Mouse (Mus musculus): ENCODE results near the gene Sertad1. TPM values are rescaled to one million over a fixed set of nuclear protein-coding genes. Genes with fewer than 3 reads are reported as not detected.

The Sertad1 gene
- polyA plus RNA-seq, 1 experiment = 44.6 TPM

GRCm38 (mm10) chr7:27531707-27532106 is 45.0 kb downstream of the Sertad1 start:
- H3K4me3 ChIP-seq = no peak overlapping the region
- H3K79me2 ChIP-seq (ENCODE audit: control insufficient read depth, insufficient read depth) = no peaks in the 10 kb centered on the region
- peaks cover 8% of the 10 kb centered on the region for H3K36me3 ChIP-seq (ENCODE audit: control insufficient read depth, insufficient read depth)
- TF ChIP-seq TCF12 (IDR thresholded peaks at IDR 0.05; ENCODE audit: insufficient read depth, poor library complexity, severe bottlenecking) = no peak
- TF ChIP-seq POLR2A (IDR thresholded peaks at IDR 0.05; ENCODE audit: insufficient read length, low read depth) = no peak
- no peak for TF ChIP-seq MAX (IDR thresholded peaks at IDR 0.05; ENCODE audit: low read depth)
- TF ChIP-seq REST (IDR thresholded peaks at IDR 0.05; ENCODE audit: insufficient read depth, insufficient read length) = no peak
- no peak for TF ChIP-seq CEBPB (IDR thresholded peaks at IDR 0.05; ENCODE audit: insufficient read depth, poor library complexity, severe bottlenecking)
- TF ChIP-seq USF1 (IDR thresholded peaks at IDR 0.05; ENCODE audit: low read depth) = no peak
- no peak for TF ChIP-seq MYOG (IDR thresholded peaks at IDR 0.05; ENCODE audit: control insufficient read depth in 1 of 3, insufficient read depth in 1 of 3, insufficient read length in 2 of 3, low read depth in 2 of 3)
- TF ChIP-seq SRF (IDR thresholded peaks at IDR 0.05; ENCODE audit: control insufficient read depth, insufficient read length, low read depth) = no peak
- TF ChIP-seq TCF3 (IDR thresholded peaks at IDR 0.05; ENCODE audit: insufficient read length, low read depth) = no peak
- no peak for TF ChIP-seq E2F4 (IDR thresholded peaks at IDR 0.05; ENCODE audit: insufficient read depth)
- no peak for TF ChIP-seq POLR2AphosphoS2 (IDR thresholded peaks at IDR 0.05; ENCODE audit: insufficient read length, low read depth)
- TF ChIP-seq MYOD1 (IDR thresholded peaks at IDR 0.05; ENCODE audit: control insufficient read depth in 1 of 3, insufficient read length in 2 of 3, low read depth in 2 of 3) = no peak
- H3K4me2 ChIP-seq (ENCODE audit: low read depth) = peak overlapping the region; percentile 6
- no peak overlapping the region for H3ac ChIP-seq (ENCODE audit: control insufficient read depth, insufficient read length)
- no peaks in the 10 kb centered on the region for H3K27me3 ChIP-seq (ENCODE audit: control insufficient read depth, insufficient read depth, insufficient read length)

GRCm38 (mm10) chr7:27532480-27533050 is 45.9 kb downstream of the Sertad1 start:
- Histone ChIP-seq H3K36me3 (ENCODE audit: control insufficient read depth, insufficient read depth) (peaks cover 8% of the 10 kb centered on the region), H3K27me3 (ENCODE audit: control insufficient read depth, insufficient read depth, insufficient read length) (no peaks in the 10 kb centered on the region), H3K79me2 (ENCODE audit: control insufficient read depth, insufficient read depth) (no peaks in the 10 kb centered on the region), H3K4me2 (ENCODE audit: low read depth) (no peak overlapping the region), H3K4me3 (no peak overlapping the region), H3ac (ENCODE audit: control insufficient read depth, insufficient read length) (no peak overlapping the region)
- TF ChIP-seq MYOG (IDR thresholded peaks at IDR 0.05; ENCODE audit: control insufficient read depth in 1 of 3, insufficient read depth in 1 of 3, insufficient read length in 2 of 3, low read depth in 2 of 3) (peak in 1 of 3 experiments; percentile 59), MAX (IDR thresholded peaks at IDR 0.05; ENCODE audit: low read depth) (no peak), MYOD1 (IDR thresholded peaks at IDR 0.05; ENCODE audit: control insufficient read depth in 1 of 3, insufficient read length in 2 of 3, low read depth in 2 of 3) (peak in 1 of 3 experiments; percentile 50)

GRCm38 (mm10) chr7:27535386-27535785 is 48.7 kb downstream of the Sertad1 start:
- no peak overlapping the region for H3K4me2 ChIP-seq (ENCODE audit: low read depth)
- H3K27me3 ChIP-seq (ENCODE audit: control insufficient read depth, insufficient read depth, insufficient read length) = no peaks in the 10 kb centered on the region
- H3ac ChIP-seq (ENCODE audit: control insufficient read depth, insufficient read length) = no peak overlapping the region
- TF ChIP-seq POLR2AphosphoS2 (IDR thresholded peaks at IDR 0.05; ENCODE audit: insufficient read length, low read depth) = no peak
- TF ChIP-seq MYOG (IDR thresholded peaks at IDR 0.05; ENCODE audit: control insufficient read depth in 1 of 3, insufficient read depth in 1 of 3, insufficient read length in 2 of 3, low read depth in 2 of 3) = no peak
- TF ChIP-seq MAX (IDR thresholded peaks at IDR 0.05; ENCODE audit: low read depth) = no peak
- no peak for TF ChIP-seq TCF3 (IDR thresholded peaks at IDR 0.05; ENCODE audit: insufficient read length, low read depth)
- no peak for TF ChIP-seq E2F4 (IDR thresholded peaks at IDR 0.05; ENCODE audit: insufficient read depth)
- no peak for TF ChIP-seq CEBPB (IDR thresholded peaks at IDR 0.05; ENCODE audit: insufficient read depth, poor library complexity, severe bottlenecking)
- no peak for TF ChIP-seq MYOD1 (IDR thresholded peaks at IDR 0.05; ENCODE audit: control insufficient read depth in 1 of 3, insufficient read length in 2 of 3, low read depth in 2 of 3)
- TF ChIP-seq REST (IDR thresholded peaks at IDR 0.05; ENCODE audit: insufficient read depth, insufficient read length) = no peak
- TF ChIP-seq USF1 (IDR thresholded peaks at IDR 0.05; ENCODE audit: low read depth) = no peak
- TF ChIP-seq TCF12 (IDR thresholded peaks at IDR 0.05; ENCODE audit: insufficient read depth, poor library complexity, severe bottlenecking) = no peak
- no peak for TF ChIP-seq SRF (IDR thresholded peaks at IDR 0.05; ENCODE audit: control insufficient read depth, insufficient read length, low read depth)
- no peak for TF ChIP-seq POLR2A (IDR thresholded peaks at IDR 0.05; ENCODE audit: insufficient read length, low read depth)
- no peak overlapping the region for H3K4me3 ChIP-seq
- H3K79me2 ChIP-seq (ENCODE audit: control insufficient read depth, insufficient read depth) = no peaks in the 10 kb centered on the region
- peaks cover 8% of the 10 kb centered on the region for H3K36me3 ChIP-seq (ENCODE audit: control insufficient read depth, insufficient read depth)

GRCm38 (mm10) chr7:27536618-27537017 is 49.9 kb downstream of the Sertad1 start:
- H3K79me2 ChIP-seq (ENCODE audit: control insufficient read depth, insufficient read depth) = no peaks in the 10 kb centered on the region
- no peak overlapping the region for H3K4me2 ChIP-seq (ENCODE audit: low read depth)
- H3K27me3 ChIP-seq (ENCODE audit: control insufficient read depth, insufficient read depth, insufficient read length) = no peaks in the 10 kb centered on the region
- TF ChIP-seq TCF12 (IDR thresholded peaks at IDR 0.05; ENCODE audit: insufficient read depth, poor library complexity, severe bottlenecking) = no peak
- TF ChIP-seq USF1 (IDR thresholded peaks at IDR 0.05; ENCODE audit: low read depth) = no peak
- no peak for TF ChIP-seq SRF (IDR thresholded peaks at IDR 0.05; ENCODE audit: control insufficient read depth, insufficient read length, low read depth)
- no peak for TF ChIP-seq MYOG (IDR thresholded peaks at IDR 0.05; ENCODE audit: control insufficient read depth in 1 of 3, insufficient read depth in 1 of 3, insufficient read length in 2 of 3, low read depth in 2 of 3)
- TF ChIP-seq REST (IDR thresholded peaks at IDR 0.05; ENCODE audit: insufficient read depth, insufficient read length) = no peak
- TF ChIP-seq POLR2AphosphoS2 (IDR thresholded peaks at IDR 0.05; ENCODE audit: insufficient read length, low read depth) = no peak
- no peak overlapping the region for H3K4me3 ChIP-seq
- peaks cover 8% of the 10 kb centered on the region for H3K36me3 ChIP-seq (ENCODE audit: control insufficient read depth, insufficient read depth)
- H3ac ChIP-seq (ENCODE audit: control insufficient read depth, insufficient read length) = no peak overlapping the region

- Histone ChIP-seq H3K79me2 (ENCODE audit: control insufficient read depth, insufficient read depth) (no peaks in the 10 kb centered on the region), H3K4me2 (ENCODE audit: low read depth) (no peak overlapping the region), H3K27me3 (ENCODE audit: control insufficient read depth, insufficient read depth, insufficient read length) (no peaks in the 10 kb centered on the region), H3K4me3 (no peak overlapping the region), H3ac (ENCODE audit: control insufficient read depth, insufficient read length) (no peak overlapping the region), H3K36me3 (ENCODE audit: control insufficient read depth, insufficient read depth) (peaks cover 8% of the 10 kb centered on the region)
- TF ChIP-seq MYOD1 (IDR thresholded peaks at IDR 0.05; ENCODE audit: control insufficient read depth in 1 of 3, insufficient read length in 2 of 3, low read depth in 2 of 3) (no peak), POLR2AphosphoS2 (IDR thresholded peaks at IDR 0.05; ENCODE audit: insufficient read length, low read depth) (no peak), MYOG (IDR thresholded peaks at IDR 0.05; ENCODE audit: control insufficient read depth in 1 of 3, insufficient read depth in 1 of 3, insufficient read length in 2 of 3, low read depth in 2 of 3) (no peak), CEBPB (IDR thresholded peaks at IDR 0.05; ENCODE audit: insufficient read depth, poor library complexity, severe bottlenecking) (no peak)
Observed at GRCm38 (mm10) chr7:27537998-27538397, 51.3 kb downstream of the Sertad1 start.

Measured in myocyte (in vitro differentiated cells).